Mouse (Mus musculus) adrenal gland, adult 2 months (tissue): ENCODE data around the gene Calcoco2. TPM values are rescaled to one million over a fixed set of nuclear protein-coding genes. Genes with fewer than 3 reads are reported as not detected.
"Not testable (repeated sequence)": the region's sequence is repeated elsewhere in the genome, so short reads cannot be mapped to it uniquely, and the experiment has no call there.

Experiments used
- DNase-seq: peaks from one replicate; pipeline ENCODE4 v3.0.0; 2021
- long read RNA-seq: library from polyadenylated mRNA; stranded (forward); transcript quantifications from one replicate; pipeline ENCODE4 v2.0.0, GENCODE M21; 2021
- polyA plus RNA-seq: library from polyadenylated mRNA; depleted of rRNA; stranded (reverse); fragments of >200 nt; gene quantifications from 2 replicates; pipeline ENCODE4 v1.2.3, GENCODE M21; 2012; rRNA removed
- total RNA-seq, 2 experiments: library from RNA; stranded (reverse); gene quantifications; 2 replicates each; pipeline ENCODE4 v1.2.3; 2021

Calcoco2 gene
- total RNA-seq (not detected), polyA plus RNA-seq (not detected in 2 replicates)
- long read RNA-seq, result 0 reads

DNA sequence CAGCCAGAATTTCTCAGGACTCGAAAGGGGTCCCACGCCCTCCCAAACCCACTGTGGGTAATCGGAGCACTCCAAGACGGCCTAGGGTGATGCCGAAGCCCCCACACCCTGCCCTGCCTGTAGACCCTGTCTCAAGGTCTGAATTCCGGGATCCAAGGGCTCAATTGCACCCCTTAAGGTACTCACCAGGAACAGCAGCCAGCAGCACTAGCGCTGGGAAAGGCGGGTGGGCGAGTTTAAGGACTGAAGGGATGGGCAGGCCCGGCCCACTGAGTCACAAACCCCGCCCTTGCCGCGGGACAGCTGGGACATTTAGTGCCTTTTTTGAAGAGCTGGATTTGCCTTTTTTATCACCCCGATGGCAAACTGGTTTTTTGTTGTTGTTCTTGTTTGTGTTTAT is at the start of gene Calcoco2:
Gene Calcoco2, minus strand, starts transcription at position 214 of the 400 bp plus-strand sequence.
- DNase-seq, result no peak

DNA sequence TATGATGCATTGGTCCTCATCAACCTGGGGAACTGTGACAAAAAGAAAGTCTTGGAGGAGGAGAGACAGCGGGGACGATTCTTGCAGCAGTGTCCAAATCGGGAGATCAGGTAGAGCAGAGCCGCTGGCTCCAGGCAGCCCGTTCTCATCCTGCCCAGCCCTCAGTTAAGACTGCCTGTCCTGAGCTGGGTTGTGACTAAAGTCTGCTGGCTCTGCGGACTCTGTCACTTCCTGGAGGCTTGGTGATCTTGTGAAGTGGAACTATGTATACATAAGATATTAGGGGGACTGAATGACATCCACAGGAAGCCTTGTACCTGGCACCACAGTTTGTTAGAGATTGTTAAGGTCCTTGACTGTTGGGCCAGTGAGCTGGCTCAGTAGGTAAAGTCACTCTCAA is 35.7 kb upstream of the Calcoco2 start:
- no peak for DNase-seq

DNA sequence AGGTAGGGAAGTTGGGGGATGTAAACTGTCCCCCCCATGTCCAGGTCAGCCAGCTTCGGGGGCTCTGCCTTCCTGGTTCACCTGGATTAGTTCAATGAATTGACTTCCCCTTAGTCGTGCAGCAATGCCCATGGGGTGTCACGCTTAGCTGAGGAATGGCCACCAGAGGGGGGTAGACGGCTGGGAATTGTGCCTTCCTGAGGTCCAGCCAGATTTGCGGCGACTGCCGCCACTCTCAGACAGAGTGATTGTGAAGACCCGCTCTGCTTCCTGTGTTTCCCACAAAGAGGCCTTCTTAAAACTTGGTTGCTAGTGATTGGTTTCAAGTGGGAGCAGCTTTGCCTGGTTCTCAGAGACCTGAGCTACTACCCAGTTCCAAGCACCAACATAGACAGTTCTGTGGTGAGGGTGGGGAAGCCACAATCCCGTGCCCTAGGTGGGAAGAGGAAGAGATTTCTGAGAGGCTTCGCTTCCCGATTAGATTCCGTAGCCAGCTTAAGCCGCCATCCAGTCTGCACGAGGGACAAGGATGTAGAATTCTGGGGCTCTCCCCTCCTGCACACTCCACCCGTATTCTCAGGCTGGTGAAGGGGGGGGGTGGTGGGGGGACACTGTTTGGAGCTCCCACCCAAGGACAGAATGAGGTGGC is 34.0 kb upstream of the Calcoco2 start:
- peak; percentile 82 for DNase-seq

DNA sequence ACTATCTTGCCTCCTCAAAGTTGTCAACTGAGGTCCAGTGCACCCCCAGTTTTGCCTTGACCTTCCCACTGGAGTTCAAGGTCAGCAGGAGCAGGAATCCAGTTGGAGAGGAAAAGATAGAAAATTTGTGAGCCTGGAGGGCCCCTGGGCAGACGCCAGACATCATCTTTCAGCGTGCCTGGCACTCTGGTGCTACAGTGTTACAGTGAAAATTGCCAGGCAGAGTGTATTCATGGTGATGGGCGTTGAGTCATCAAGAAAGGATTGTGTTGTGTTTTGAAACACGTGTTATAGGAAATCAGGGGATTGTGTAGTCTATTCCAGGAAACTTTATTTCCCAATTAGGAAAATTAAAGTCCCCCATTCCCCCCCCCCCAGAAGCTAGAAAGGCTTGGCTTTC is 32.0 kb upstream of the Calcoco2 start:
- no peak for DNase-seq

DNA sequence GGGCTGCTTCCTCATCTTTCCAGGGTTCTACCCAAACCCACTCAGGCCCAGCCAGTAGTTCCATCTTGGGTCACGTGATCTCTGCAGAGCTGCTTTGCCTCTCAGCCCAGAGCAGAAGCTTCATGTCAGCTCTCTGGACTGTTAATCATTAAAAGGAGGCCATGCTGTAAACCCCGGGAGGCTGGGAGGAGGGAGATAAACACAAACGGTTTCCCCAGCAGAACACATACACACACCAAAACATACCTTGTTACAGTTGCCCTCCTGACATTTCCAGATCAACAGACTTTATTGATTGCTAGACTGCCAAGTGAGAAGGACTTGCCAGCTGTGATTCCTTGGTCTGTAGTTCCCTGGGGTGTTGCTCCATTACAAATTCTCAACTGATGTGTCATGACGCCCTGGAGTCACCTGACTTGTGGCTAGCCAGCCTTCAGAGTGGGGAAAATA is 29.0 kb upstream of the Calcoco2 start:
- peak; percentile 28 for DNase-seq

DNA sequence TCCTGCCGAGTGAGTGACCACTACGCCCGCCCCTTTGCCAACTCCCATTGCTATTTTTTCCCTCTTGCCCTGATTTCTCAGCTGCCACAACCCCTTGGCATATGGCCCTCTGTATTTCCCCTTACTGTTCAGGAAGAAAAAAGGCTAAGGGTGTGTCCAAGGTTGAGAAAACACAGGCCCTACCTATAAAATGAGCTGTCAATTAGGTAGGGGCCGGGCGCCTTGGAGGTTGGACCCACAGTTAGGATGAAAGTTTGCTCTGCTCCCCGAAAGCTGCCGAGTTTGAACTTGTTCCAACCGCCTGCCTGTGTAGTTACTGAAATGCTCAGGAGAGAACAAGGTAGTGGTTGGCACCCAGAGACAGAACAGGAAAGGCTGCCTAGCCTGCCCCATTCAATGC is 24.1 kb upstream of the Calcoco2 start:
- no peak for DNase-seq

DNA sequence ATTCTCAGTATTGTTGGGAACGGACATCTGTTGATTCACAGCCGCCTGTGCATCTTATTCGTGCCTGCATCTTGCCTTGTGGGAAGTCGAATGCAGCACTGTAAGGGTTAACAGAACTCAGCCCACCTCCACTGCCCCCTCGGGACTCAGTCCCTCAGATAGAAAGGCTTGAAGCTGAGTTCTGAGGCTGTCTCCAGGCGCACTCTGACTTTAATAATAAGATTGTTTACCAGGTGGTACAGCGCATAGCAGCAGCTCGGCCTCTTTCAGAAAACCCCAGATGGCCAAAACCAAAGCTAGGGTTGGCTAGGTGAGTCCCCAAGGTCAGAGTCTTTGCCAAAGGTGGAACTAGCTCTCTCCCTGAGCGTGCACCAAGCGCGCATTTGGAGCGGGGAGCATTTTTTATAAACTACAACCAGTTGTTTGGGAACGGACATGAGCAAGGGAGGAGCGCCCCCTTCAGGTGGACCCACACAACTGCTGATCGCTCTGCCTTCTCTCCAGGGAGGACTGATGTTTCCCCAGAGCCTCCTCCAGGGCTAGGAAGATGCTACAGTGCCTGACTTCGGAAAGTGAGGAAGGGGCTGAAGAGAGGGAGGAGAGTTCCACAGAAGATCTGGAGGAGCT is 21.6 kb upstream of the Calcoco2 start, which contains the start of gene Ttll6:
Gene Ttll6, plus strand, starts transcription at position 548 of the 627 bp plus-strand sequence.
- peak; percentile 57 for DNase-seq

DNA sequence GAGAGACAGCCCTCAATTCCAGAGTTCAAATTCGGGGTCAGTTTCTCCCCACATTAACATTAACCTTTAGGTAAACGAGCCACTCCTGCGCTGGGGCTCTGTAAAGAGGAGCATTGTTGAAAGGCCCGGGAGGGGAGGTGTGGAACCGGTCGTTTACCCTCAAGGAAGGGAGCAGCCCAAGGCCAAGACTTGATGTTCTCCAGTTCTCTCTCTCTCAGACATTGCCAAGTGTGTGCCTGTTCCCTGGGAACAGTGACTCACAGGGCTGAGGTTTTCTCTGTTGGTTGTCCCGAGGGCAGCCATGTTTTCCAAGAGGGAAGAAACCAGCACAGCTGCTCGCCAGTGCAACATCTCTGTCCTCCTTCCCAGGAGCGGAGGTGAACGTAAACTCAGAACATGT is 18.8 kb upstream of the Calcoco2 start:
- no peak for DNase-seq

DNA sequence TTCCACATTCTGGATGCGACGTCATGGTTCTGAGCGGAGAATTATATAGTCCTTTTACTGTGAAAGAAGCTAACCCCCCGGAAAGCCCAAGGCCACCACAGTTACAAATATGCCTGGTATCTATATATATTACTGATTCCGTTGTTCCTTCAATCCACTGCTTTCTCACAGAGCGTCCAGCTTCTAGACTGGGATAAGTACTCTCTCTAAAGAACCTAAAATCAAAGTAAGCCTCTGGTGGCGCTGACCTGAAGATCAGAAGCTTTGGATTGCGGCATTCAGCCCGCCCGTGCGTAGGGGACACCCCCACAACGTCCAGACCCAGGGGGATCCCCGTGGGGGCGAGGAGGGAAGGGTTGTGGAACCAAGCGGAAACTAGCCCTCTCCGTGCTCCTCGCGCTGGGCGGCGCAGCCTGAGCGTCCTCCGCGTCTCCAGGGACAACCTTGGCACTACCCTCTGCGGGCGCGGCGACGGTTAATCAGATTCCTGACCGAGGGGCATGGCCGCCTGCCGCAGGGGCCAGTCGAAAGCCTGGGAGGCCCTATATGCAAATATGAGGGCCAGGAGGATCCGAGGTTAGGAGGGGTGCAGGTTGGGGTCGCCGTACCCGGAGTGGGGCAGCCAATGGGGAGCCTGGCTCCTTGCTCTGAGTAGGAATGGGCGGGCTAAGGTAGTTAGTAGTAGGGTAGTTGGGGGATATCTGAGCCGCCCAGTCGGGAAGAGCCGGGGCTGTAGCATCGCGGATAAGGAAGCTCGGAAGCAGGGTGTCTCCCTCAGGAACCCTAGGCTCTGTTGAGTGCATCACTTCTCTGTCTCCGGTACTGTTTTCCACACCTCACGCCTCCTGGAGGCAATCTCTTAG is 12.5 kb upstream of the Calcoco2 start:
- peak; percentile 67 for DNase-seq

DNA sequence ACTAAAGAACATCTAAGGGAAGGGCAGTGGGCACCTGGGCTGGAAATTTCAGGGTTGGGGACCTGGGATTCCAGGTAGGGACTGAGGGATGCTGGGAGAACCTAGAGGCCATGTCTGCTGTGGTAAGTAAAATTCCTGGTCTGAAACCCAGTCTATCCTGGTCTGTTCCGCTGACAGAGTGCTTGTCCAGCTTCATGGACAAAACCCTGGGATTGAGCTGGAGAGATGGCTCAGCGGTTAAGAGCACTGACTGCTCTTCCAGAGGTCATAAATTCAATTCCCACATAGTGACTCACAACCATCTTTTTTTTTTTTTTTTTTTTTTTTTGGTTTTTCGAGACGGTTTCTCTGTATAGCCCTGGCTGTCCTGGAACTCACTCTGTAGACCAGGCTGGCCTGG is 11.0 kb upstream of the Calcoco2 start:
- DNase-seq, result not testable (repeated sequence)

DNA sequence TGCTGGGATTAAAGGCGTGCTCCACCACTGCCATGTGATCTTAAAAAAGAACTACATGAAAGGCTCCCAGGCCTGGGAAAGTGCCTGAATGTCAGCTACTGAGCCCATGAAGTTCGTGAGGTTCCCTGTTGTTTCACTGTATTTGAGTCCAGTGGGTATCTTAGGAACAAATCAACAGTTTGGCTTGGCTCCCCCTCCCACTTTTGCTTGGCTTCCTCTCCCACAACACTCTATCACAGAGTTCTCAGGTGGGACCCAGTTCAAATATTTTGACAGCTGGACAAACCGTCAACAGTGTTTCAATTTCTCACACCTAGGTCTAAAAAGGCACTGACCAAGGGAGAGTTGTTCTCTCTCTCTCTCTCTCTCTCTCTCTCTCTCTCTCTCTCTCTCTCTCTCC is 7.6 kb upstream of the Calcoco2 start:
- DNase-seq, result no peak

DNA sequence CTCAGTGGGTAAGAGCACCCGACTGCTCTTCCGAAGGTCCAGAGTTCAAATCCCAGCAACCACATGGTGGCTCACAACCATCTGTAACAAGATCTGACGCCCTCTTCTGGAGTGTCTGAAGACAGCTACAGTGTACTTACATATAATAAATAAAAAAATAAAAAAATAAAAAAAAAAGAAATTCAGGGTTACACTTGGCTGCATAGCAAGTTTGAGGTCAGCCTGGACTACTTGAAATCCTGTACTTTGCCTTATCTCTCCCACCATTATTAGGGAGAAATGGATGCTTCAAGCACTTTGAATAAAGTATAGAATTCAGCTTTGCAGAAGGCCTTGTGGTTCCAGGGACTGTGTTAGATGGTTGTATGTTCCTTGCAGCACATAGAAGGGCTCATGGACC is 5.2 kb upstream of the Calcoco2 start:
- DNase-seq, result not testable (repeated sequence)

DNA sequence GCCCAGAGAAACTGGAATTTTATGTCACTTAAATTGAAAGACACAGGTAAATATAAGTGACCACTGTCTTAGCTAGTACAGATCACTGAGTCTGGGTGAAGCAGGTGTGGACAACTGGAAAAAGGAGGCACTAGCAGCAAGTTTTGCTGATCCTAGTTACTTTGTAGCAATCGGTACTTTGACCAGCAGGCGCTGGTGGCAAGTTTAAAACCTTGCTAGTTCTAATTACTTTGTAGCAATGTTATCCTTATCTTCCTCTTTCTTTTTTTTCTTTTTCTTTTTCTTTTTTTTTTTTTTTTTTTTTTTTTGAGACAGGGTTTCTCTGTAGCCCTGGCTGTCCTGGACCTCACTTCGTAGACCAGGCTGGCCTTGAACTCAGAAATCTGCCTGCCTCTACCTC is 4.4 kb upstream of the Calcoco2 start:
- DNase-seq, result no peak

DNA sequence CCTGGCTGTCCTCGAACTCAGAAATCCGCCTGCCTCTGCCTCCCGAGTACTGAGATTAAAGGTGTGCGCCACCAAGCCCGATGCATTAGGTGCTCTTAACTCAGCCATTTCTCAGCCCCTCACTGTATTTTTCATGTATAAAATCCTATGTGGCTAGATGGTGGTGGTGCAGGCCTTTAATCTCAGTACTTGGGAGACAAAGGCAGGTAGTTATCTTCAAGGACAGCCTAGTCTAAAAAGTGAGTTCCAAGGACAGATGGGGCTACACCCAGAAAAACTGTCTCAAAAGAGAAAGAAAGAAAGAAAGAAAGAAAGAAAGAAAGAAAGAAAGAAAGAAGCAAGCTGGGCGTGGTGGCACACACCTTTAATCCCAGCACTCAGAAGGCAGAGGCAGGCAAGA is 3.7 kb upstream of the Calcoco2 start:
- DNase-seq, result no peak

DNA sequence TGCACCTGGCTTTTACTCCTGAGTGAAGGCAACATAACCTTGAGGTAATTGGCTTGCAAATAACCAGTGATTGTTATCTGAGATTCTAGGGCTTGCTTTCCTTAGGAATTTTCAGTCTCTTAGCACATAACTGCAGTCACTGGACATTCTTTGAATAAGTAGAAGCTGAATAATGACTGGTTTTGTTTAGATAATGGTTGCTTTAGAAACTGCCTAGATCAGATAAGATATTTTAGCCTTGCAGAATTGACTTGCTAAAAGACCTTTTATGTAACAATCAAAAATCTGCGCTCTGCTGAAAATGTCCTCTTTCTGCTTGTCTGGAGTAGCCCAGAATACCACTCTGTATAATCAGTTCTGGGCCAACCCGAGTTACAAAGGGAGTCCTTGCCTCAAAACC is 2.3 kb upstream of the Calcoco2 start:
- DNase-seq, result no peak

DNA sequence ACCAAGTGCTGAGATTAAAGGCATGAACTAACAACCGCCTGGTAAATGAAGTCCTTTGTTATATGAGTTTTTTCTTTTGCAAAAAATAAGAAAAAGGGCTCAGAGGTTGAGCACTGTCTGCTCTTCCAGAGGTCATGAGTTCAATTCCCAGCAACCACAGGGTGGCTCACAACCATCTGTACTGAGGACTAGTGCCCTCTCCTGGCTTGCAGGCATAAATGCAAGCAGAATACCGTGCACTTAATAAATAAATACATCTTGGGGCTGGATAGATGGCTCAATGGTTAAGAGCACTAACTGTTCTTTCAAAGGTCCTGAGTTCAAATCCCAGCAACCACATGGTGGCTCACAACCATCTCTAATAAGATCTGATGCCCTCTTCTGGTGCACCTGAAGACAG is 814 bp downstream of the Calcoco2 start:
- not testable (repeated sequence) for DNase-seq

DNA sequence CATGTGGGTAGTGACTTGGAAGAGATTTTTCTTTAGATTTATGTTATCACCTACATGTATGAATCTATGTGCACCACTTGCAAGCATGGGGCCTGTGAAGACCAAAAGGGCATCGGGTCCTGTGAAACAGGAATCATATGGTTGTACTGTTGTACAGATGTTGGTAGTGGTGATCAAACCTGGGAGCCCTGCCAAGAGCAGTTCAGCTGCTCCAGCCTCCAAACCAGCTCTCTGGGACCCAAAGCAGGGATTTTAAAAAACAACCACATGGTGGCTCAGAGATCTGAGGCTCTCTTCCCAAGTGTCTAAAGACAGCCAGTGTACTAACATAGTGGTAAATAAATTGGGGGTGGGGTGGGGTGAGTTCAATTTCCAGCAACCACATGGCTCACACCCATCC is 3.4 kb downstream of the Calcoco2 start:
- no peak for DNase-seq

DNA sequence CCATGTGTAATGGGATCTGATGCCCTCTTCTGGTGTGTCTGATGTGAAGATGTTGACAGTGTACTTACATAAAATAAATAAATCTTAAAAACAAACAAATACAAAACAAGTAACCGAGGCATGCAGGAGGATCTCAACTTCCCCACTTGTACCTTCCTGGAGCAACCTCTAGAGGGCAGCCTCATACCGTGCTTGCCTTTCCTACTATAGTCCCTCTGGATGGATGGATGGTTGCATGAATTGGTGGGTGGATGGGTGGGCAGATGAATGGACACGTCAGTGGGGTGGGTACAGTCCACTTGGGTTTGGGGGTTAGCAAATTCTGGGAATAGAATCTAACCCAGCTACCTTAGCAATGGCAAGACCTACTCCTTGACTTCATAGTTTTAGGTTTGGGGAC is 18.4 kb downstream of the Calcoco2 start:
- DNase-seq, result peak; percentile 51

DNA sequence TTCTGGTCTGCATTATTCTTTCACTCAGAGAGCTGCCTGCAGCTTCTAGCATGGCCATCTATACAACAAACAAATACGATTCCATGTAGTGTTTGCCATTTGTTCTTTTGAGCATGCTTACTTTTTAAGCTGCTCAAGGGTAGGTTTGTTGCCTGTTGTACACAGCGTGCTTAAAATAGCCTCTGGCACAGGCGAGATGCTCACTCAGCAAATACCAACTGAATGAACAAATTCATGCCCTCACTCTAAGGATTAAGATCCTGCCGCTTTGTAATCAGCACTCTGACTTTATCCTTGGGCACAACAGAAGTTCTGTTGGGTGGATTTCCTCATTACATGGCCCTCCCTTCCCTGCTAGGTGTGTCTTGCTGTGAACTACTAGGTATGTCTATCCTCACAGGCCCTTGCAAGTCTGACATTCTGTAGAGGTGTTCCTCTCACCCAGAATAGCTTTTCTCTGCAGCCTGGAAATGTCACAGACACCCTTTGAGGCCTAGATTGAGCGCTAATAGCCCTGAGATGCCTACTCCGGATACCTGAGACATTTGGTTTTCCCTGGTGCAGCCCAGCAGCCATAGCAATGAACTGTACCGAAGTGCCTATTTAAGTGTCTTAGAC is 19.0 kb downstream of the Calcoco2 start:
- DNase-seq, result no peak

DNA sequence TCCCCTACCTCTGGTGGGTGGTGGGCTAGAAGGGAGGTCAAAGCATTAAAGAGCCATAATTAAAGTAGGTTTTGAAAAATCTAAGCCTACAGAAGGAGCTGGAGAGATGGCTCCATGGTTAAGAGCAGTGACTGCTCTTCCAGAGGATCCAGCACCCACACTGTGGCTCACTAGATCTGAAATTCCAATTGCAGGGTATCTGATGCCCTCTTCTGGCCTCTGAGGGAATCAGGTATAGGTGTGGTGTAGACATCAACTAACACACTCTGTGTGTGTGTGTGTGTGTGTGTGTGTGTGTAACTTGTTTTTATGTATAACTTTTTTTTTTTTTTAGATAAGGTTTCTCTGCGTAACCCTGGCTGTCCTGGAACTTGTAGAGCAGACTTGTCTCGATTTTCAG is 20.7 kb downstream of the Calcoco2 start:
- DNase-seq, result peak; percentile 33

DNA sequence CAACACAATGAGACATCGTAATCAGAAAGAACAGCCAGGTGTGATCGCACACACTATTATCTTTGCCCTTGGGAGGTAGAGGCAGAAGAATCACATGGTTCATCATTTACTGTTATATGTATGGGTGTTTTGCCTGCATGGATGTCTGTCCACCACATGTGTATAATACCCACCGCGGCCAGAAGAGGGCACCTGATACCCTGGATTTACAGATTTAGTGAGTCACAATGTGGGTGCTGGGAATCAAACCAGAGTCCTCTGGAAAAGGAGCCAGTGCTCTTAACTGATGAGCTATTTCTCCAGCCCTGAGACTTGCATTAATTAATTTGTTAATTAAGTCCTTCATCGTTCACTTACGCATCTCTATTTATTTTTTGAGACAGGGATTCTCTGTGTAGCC is 23.8 kb downstream of the Calcoco2 start:
- no peak for DNase-seq

DNA sequence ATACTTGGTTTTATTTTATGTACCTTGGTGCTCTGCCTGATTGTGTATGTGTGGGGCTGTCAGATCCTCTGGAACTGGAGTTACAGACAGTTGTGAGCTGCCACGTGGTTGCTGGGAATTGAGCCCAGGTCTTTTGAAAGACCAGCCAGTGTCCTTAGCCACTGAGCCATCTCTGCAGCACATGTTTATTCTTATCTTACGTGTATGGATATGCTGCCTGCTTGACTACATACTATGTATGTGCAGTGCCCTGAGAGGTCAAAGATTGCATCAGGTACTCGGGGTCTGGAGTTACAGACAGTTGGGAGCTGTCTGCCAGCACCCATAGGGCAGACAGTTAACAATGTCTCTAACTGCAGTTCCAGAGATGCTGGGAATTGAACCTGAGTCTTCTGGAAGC is 29.1 kb downstream of the Calcoco2 start:
- peak; percentile 35 for DNase-seq
